In genomic region chr7:13025511-13026112, GRCm38 (mm10) we compare ENCODE assay signal across 9 mouse cellular contexts. TPM values are rescaled to one million over a fixed set of nuclear protein-coding genes. Genes with fewer than 3 reads are reported as not detected.
DNase-seq lines count a peak whose midpoint lies in the region; ATAC-seq and TF ChIP-seq lines count a peak whose summit lies in the region.
"Had no signal": no experiment of that assay in that cellular context is flagged by ENCODE, and none has a peak within 500 bp of the region (broad histone marks: within the 10 kb centered on the region; RNA-seq: fewer than 3 reads in every experiment).

No protein-coding gene starts in this region.

- TF ChIP-seq POLR2A in thymus, adult 2 months (IDR thresholded peaks at IDR 0.05; ENCODE audit: control insufficient read depth, extremely low read depth, insufficient read depth, low read length, poor library complexity), result no peak

- H3K36me3 ChIP-seq in thymus, adult 2 months (ENCODE audit: control insufficient read depth, insufficient read depth, low read length), result peaks cover 39% of the 10 kb centered on the region
- H3K36me3 ChIP-seq in liver, embryonic 13.5 days, result peaks cover 52% of the 10 kb centered on the region

- ATAC-seq in liver, embryonic 13.5 days (ENCODE audit: low read depth), result no peak

- WGBS in thymus, adult 2 months, result 35% methylated on average over 4 of the region's 4 CpGs
- 30% methylated on average over 4 of the region's 4 CpGs for WGBS in liver, embryonic 13.5 days (ENCODE audit: insufficient replicate concordance)

- H3K4me3 ChIP-seq in thymus, adult 2 months (ENCODE audit: control insufficient read depth, insufficient read depth, low read length), result peak overlapping the region; percentile 73; the same call in 1 of the 2 replicates
- H3K4me3 ChIP-seq in liver, embryonic 13.5 days (replicated peaks), result peak overlapping the region; percentile 95

- H3K4me1 ChIP-seq in thymus, adult 2 months (replicated peaks; ENCODE audit: control insufficient read depth, insufficient read depth, low read length), result peaks cover 21% of the 10 kb centered on the region
- H3K4me1 ChIP-seq in liver, embryonic 13.5 days (replicated peaks), result peaks cover 39% of the 10 kb centered on the region

- H3K27me3 ChIP-seq in thymus, adult 2 months (ENCODE audit: control insufficient read depth, insufficient read depth, low read length), result no peaks in the 10 kb centered on the region
- H3K27me3 ChIP-seq in liver, embryonic 13.5 days, result no peaks in the 10 kb centered on the region

- no peak for TF ChIP-seq CTCF in thymus, adult 2 months (IDR thresholded peaks at IDR 0.05; ENCODE audit: borderline replicate concordance, control insufficient read depth, extremely low read depth, insufficient read depth, low read length, poor library complexity)

- DNase-seq in cerebellum, adult 9-10 months, result peak; percentile 58
- no peak for DNase-seq in cerebellum, postnatal 14 days
- no peak for DNase-seq in thymus, adult 2 months
- no peak for DNase-seq in thymus, postnatal 10 days (ENCODE audit: low spot score in 2 of 2)
- no peak for DNase-seq in liver, embryonic 13.5 days
- DNase-seq in adrenal gland, postnatal 14 days, result no peak
- DNase-seq in layer of hippocampus, adult 9-11 months, result no peak
- no peak for DNase-seq in ovary, postnatal 14 days (ENCODE audit: low spot score)

- H3K9ac ChIP-seq in liver, embryonic 13.5 days, result peak overlapping the region; percentile 98

- H3K4me2 ChIP-seq in liver, embryonic 13.5 days, result peak overlapping the region; percentile 98

- H3K27ac ChIP-seq in thymus, adult 2 months (ENCODE audit: control insufficient read depth, insufficient read depth, low read length), result no peak overlapping the region
- H3K27ac ChIP-seq in liver, embryonic 13.5 days, result peak overlapping the region; percentile 97

- H3K9me3 ChIP-seq in liver, embryonic 13.5 days (replicated peaks), result no peaks in the 10 kb centered on the region

RNA-seq across cellular contexts. Expression of gene Chmp2a, which starts 9.0 kb away (rescaled TPM):
- 65.6 and 65.7 TPM in 2 replicates for polyA plus RNA-seq in thymus, adult 2 months (2012; rRNA removed)
- 127 and 130 TPM in 2 replicates for polyA plus RNA-seq in liver, embryonic 13.5 days (2015; fragmentation: Nextera tagmentation; extraction: Ambion mirVana)
- 173 and 179 TPM in 2 replicates for total RNA-seq in adrenal gland, postnatal 14 days (2021)

RNA-seq across cellular contexts. Expression of gene Ube2m, which starts 12.5 kb away (rescaled TPM):
- polyA plus RNA-seq in thymus, adult 2 months (2012; rRNA removed), result 236 and 244 TPM in 2 replicates
- 70.0 and 80.8 TPM in 2 replicates for polyA plus RNA-seq in liver, embryonic 13.5 days (2015; fragmentation: Nextera tagmentation; extraction: Ambion mirVana)
- total RNA-seq in adrenal gland, postnatal 14 days (2021), result 191 and 201 TPM in 2 replicates

RNA-seq across cellular contexts. Expression of gene Zbtb45, which starts 15.8 kb away (rescaled TPM):
- 78.8 and 127 TPM in 2 replicates for polyA plus RNA-seq in thymus, adult 2 months (2012; rRNA removed)
- polyA plus RNA-seq in liver, embryonic 13.5 days (2015; fragmentation: Nextera tagmentation; extraction: Ambion mirVana), result 14.4 and 17.3 TPM in 2 replicates
- total RNA-seq in adrenal gland, postnatal 14 days (2021), result 12.8 and 13.2 TPM in 2 replicates

RNA-seq across cellular contexts. Expression of gene Trim28, which starts 26.7 kb away (rescaled TPM):
- polyA plus RNA-seq in thymus, adult 2 months (2012; rRNA removed), result 902 and 905 TPM in 2 replicates
- polyA plus RNA-seq in liver, embryonic 13.5 days (2015; fragmentation: Nextera tagmentation; extraction: Ambion mirVana), result 92.3 and 102 TPM in 2 replicates
- 247 and 252 TPM in 2 replicates for total RNA-seq in adrenal gland, postnatal 14 days (2021)

RNA-seq across cellular contexts. Expression of gene Slc27a5, which starts 27.6 kb away (rescaled TPM):
- 0.89 and 3.0 TPM in 2 replicates for polyA plus RNA-seq in thymus, adult 2 months (2012; rRNA removed)
- 4.5 and 4.9 TPM in 2 replicates for polyA plus RNA-seq in liver, embryonic 13.5 days (2015; fragmentation: Nextera tagmentation; extraction: Ambion mirVana)
- 2.6 and 51.1 TPM in 2 replicates for total RNA-seq in adrenal gland, postnatal 14 days (2021)
- total RNA-seq: common myeloid progenitor, adult 5-6 weeks had no signal
